Mouse (Mus musculus) cerebral cortex, adult 2 months (tissue): ENCODE data around the gene Cfp.

Experiments used
- WGBS: fragments of 180-500 bp; shearing (Covaris S2); methylation state at CpG from one replicate; pipeline ENCODE4 v1.1.7; 2018; 5-methylcytosine and 5-hydroxymethylcytosine counted together

Cfp gene

DNA sequence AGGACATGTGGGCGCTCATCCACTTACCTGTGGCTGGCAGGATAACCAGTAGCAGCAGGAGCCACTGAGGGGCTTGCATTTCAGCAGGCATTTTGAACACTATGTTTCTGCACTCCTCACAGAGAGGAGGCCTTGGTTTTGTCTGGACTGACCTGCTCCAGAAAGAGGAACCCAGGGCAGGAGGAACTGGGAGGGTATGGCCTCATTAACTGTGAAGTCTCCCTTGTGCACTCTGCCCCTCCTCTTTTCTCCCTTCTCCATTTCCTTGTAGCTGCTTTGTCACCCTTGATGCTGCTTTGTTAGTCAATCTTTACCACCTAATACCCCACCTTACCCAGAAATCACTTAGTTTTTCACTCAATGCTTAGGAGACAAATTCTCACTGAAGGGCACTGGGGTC lies at the start of gene Cfp:
Cfp (minus strand) TSS at position 192 of the 400 bp plus-strand sequence.
- 89% methylated on average over 1 of the region's 1 CpGs for WGBS

DNA sequence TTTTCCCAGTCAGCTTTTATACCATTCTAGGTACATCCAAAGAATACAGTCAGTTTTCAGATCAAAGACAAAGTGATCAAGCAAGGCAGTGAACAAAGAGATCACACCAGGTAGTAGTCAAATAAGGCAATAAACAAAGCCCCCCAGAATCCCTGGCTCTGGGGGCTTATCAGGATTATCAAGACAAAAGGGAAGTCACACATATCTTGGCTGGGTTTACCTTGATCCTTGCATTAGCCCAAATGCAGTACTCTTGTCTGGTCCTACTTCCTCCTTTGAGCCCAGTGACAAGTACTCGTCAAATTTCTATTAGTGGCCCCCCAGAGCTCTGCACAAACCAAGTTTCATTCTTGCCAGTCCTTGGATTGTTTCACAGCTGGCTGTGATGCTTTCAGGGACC lies 49.5 kb upstream of the Cfp start:
- WGBS = 85% methylated on average over 1 of the region's 1 CpGs

DNA sequence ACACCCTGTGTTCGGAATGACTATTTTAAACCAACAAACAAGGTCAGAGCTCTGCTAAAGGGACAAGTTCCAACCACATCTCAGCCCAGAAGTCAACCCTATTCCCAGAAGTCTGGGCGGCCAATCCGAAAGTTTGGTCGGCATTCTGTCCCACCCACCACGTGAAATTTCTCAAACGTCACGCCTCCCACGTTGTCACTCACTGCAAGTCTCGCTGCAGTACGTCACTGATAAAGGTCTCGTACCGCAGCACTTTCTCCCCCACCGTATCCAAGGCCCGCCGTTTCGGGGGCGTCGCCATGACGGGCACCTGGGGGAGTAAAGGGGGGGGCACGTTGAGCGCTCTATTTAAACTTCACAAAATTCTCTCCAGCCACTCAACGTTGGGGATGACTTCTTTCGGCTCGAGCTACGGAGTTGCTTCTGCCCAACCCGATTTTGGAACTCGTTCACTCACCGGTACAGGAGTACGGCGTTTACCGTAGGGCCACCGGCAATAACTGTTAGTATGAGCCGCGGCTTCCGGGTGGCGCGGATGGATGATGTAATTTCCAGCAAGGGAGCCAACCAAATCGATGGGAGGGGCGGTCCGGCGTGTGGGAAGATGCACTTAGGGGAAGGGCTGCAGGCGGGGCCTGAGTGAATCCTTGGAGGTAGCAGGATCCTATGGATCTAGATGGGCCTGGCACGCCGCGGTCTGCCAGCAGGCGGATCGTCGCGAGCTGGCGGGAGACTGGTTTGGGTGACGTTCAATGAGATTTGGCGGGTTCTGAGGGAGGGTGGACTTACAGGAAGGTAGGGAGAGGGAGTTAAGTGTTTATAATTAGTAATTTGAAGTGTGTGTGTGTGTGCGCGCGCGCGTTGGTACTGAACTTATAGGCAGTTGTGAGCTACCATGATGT lies 30.4 kb upstream of the Cfp start, which contains the start of gene Uxt:
Uxt (minus strand) TSS at position 541 of the 902 bp plus-strand sequence.
- 6% methylated on average over 57 of the region's 57 CpGs for WGBS

DNA sequence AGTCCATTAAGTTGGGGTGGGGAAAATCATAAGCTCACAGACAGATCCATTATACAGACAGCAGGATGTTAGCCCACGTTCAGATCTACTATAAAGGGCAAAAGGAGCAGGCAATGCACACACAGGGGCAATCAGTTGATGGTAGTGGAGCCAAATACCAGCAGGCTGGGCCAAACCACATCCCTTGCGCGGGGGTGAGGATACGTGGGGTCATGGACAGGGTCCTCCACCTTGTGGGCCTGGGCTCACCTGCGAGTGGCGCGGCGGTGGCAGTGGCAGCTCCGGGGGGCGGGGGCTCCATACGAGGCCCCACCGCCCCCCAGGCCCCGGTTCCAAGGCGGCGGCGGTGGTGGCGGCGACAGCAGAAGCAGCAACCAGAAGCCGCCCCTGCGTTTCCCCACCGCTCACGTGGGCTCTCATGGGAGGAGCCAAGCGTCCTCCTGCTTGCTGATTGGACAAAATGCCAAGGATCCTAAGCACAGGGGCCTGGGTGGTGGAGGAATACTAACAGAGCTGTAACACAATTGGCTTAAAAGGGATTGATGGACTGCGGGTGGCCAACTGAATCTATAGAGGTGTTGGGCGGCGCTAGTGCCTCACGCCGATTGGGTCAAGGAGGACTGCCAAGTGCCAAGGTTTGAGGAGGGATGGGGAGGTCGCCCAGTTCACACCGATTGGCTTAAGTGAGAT lies 19.0 kb upstream of the Cfp start, which contains the start of gene Elk1:
Elk1 (minus strand) TSS at position 418 of the 690 bp plus-strand sequence.
- WGBS = 3% methylated on average over 20 of the region's 30 CpGs

DNA sequence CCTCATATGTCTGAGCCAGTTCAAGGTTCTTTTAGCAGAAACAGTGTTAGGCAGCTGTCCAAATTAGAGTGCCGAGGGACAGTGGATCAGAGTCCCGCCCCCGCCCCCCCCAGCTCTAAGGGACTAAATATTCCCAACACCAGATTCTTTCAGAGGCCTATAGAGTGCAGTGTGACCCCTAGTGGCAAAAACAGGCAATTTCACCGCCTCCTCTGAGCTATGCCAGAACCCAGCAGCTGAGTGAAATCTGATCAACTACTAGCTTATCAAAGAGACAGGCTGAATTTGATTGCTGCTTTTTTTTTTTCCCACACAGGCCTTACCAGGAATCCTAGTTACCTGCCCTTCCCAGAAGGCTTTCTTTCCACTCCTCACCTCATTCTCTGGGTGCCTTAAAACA lies 14.7 kb upstream of the Cfp start:
- WGBS = 0% methylated on average over 4 of the region's 4 CpGs

DNA sequence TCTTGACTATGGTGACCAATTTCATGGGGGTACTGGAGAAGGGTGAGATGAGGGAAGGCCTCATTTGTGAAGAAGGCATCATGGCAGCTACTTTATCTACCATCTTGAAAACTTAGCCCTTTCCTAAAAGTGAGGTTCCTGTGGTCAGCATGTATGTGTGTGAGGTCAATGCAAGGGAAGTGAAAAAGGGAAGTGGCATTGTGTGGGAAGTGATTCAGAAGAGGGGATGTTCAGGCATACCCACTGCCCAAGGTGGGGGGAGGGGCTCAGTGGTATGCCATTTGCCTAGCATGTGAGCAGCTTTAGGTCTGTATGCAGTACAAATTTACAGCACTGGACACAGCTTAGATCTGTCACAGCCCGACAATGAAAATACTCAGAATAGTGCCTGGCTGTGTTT lies 608 bp upstream of the Cfp start:
- 73% methylated on average over 1 of the region's 1 CpGs for WGBS

DNA sequence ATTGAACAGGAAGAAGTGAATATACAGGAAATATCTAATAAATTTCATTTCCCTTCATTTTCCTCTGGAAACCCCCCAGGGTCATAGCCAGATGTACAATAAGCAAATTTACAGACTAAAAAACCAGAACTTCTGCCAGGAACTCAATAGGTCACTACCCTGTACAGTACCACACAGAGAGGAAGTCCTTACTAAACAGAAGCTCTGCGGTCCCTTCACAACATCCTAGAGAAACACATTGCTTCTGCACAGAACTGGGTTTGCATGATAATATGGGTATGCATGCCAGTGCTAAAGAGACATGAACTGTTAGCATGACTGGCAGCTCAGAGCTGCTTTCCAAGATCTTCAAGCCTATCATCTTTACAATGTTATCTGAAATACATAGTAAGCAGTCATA lies 1.5 kb downstream of the Cfp start:
- 84% methylated on average over 1 of the region's 1 CpGs for WGBS

DNA sequence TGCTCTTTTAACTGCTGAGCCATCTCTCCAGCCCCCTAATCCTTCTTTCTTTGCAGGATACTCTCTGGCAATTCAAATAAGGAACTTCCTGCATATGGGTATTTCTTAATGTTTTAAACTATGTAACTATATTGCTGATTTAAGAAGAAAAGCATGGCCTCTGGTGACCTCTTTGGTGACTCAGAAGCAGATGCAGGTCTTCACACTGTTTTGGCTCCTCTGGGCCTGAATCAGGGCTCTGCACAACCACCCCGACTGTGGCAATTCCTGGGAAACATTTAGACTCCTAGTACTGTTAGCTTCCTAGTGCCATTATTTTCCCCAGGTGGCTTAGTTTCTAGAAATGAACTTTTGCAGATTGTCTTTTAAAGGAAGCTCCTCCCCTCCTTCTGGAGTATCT lies 7.8 kb downstream of the Cfp start:
- WGBS = 57% methylated on average over 1 of the region's 1 CpGs

DNA sequence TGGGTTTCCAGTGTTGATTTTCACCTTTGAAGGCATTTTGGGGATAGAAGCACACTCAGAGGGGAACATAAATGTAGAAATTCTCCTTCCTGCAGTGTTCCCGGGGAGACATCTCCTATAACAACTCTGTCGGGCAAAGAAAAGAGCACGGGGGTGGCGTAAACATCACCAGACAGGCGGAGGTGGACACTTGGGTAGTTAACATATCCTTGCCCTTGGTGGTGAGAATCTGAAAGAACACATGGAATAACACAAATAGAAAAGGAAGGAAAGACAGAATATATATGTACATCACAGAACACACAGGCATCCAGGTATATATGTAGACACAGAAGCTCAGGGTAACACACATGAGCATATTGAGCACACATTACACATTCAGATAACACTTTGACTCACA lies 10.0 kb downstream of the Cfp start:
- 20% methylated on average over 5 of the region's 5 CpGs for WGBS

DNA sequence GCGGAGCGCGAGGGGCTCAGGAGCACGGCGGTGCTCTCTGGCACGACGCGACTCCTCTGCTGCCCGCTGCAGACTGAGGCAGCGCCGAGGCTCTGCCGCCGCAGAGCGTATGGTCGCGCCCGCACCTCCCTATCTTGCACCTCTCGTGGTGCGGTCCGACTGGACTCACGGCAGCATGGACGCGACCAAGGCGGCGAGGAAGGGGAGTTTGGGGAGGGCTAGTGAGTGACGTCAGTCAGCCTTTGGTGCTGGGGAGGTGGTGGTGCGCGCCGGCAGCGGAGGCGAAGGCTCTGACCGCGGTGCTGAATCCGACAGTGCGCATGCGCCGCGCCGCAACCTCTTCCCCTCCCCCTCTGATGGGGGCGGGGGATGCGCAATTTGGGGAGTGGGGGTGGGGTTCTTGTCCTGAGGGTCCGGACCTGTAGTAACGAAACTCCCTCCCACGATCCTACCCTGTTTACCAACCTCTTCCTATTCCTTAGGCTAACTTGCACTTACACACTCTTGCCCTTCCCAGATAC lies 10.5 kb downstream of the Cfp start, which contains the start of gene Syn1:
Syn1 (minus strand) TSS at position 161 of the 521 bp plus-strand sequence.
- WGBS = under 1% methylated on average over 40 of the region's 44 CpGs

DNA sequence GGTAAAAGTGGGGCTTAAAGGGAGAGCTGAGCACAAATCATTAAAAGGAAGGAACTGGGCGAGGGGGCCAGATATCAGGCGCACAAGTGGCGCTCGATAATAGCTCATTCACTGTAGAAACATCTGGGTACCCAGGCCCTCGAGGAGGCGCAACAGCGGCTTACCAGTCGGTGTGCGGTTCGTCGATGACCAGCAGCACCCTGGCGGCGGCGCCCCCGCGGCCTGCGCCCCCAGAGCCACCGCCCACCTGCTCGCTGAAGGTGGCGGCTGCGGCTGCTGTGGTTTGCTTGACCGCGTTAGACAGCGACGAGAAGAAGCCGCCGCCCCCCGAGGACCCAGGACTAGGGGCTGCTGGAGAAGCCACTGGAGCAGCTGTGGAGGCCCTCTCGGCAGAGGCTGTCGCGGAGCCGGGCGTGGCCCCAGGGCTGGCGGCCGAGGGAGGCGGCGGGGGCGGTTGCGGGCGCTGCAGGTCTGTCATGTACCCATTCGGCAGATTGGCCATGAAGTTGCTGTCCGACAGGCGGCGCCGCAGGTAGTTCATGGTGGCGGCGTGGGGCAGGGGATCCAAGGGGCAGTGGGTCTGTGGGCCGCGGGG lies 11.0 kb downstream of the Cfp start:
- WGBS = 2% methylated on average over 43 of the region's 49 CpGs

DNA sequence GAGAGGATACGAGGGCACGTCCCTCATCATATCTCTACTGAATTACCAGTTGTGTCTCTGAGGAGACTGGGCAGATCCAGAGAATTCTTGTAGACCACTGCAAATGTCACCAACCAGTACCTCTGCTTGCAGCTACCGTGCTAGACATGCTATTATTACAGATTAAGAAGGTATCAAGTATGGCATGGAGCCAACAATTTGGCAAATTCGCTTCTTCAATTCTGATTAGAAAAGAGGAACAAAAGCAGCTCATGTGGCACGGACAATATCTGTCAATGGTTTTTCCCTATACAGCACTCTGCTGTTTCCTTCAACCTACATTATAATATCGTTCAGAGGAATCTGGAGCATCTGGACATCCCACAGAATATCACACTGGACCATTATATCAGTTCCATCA lies 17.6 kb downstream of the Cfp start:
- 57% methylated on average over 6 of the region's 6 CpGs for WGBS

DNA sequence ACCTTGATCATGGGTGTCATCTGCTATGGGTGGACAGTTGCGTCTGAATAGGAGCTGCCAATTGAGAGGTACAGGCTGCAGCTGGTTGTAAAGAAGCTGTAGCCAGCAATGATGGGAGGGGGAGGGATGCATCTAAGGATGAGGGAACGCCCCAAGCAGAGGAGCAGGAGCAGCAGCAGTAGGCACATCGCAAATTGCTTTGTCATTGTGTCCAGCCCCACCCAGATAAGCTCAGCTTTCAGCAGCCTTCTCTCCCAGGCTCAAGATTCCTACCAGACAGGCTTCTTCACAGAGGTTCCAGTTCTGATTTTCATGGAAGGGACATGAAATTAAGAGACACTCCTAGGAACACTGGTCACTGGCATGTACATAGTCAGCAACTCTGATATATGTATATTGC lies 21.3 kb downstream of the Cfp start:
- WGBS = 31% methylated on average over 3 of the region's 3 CpGs
